Mouse (Mus musculus) heart, adult 2 months (tissue): Measurements from ENCODE around the gene Rin3.

ENCODE experiments used
- CTCF ChIP-seq: fragments of 200-600 bp; IDR thresholded peaks from 2 replicates; pipeline ENCODE4 v1.8.1; 2022; ENCODE audit warnings: antibody characterized with exemption, mild to moderate bottlenecking, moderate library complexity
- EP300 ChIP-seq: fragments of 200-500 bp; IDR thresholded peaks from 2 replicates; pipeline ENCODE4 v1.6.1; 2011; ENCODE audit warnings: low read depth, low read length, control low read depth; ENCODE audit not compliant: insufficient read depth
- POLR2A ChIP-seq: fragments of 200-500 bp; IDR thresholded peaks from 2 replicates; pipeline ENCODE4 v1.6.1; 2011; ENCODE audit warnings: mild to moderate bottlenecking, low read depth, low read length, control low read depth; ENCODE audit not compliant: insufficient read depth

DNA sequence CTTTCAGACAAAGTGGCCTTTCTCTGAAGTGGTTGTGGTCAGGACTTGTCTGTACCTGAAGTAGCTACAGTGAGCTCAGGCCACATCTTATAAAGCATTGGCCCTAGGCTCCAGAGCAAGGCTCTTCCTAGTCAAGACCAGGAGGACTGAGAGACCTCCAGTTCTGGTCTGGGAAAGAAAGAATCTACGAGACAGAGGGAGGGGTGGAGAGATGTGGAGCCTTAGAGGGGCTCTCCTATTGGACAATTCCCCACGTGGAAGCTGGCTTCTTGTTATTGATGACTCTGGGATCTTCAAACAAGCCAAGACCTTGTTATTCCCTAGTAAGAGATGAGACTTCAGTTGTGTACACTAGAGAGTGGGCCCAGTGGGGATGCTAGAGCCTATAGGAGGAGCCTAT lies 6.0 kb downstream of the Rin3 start:
- TF ChIP-seq CTCF, result no peak
- TF ChIP-seq POLR2A, result no peak
- no peak for TF ChIP-seq EP300
